Mouse (Mus musculus) adipocyte (in vitro differentiated cells): Measurements from ENCODE around the gene Dlgap1.

Source experiments
- DNase-seq: peaks from one replicate; pipeline ENCODE4 v3.0.0-alpha.2; 2016; ENCODE audit warnings: low spot score

Gene Dlgap1

DNA sequence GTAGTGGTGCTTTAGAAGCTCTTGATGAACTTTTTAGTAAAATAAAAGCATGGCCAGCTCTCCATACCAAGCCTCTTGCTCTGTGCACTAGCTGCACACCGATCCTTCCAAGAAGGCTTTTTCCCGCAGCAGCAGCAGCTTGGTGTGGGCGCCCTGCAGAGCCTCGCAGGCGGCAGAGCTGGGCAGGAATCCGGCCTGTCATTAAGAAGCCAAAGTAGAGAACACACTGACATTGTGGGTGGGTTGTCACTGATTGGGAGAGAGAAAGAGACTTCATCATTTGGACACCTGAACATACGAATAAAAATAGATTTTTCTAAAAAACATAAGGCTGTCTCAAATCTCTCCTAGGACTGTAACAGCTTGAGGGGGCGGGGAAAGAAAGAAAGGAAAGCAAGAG lies 653.6 kb downstream of the Dlgap1 start:
- no peak for DNase-seq

DNA sequence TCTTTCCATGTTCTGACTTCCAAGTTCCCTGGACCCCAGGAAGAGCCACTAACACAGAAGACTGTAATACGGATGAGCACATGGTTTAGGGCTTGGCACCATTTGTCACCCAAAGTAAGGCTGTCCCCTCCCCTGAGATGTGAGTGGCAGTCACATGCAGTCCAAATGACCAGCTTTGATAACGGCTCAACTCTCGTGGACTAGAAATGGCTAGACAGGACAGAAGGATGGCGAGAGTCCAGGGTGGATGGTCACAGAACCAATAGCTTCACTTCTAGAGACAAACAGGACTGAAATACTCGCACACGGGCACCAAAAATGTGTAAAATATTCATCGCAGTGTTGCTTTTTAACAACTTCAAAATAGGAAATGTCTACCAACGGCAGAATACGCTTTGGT lies 657.5 kb downstream of the Dlgap1 start:
- DNase-seq, result no peak

DNA sequence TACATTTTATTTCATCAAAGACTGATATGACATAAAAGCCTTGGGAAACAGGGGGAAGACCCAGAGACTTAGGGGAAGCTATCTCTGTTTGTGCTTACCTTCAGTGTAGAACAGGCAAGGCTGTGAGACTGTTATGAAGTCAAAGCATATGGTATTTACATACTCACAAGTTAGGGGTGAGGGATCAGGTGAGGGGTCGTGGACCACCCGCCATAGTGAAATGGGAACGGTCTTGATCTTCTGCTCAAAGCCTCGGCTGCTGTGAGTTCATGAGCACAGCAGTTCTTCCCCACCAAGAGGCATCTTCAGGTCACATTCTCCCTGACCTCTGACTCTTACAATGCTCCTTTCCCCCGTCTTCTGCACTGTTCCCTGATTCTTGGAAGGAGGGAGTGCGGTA lies 658.1 kb downstream of the Dlgap1 start:
- DNase-seq, result no peak

DNA sequence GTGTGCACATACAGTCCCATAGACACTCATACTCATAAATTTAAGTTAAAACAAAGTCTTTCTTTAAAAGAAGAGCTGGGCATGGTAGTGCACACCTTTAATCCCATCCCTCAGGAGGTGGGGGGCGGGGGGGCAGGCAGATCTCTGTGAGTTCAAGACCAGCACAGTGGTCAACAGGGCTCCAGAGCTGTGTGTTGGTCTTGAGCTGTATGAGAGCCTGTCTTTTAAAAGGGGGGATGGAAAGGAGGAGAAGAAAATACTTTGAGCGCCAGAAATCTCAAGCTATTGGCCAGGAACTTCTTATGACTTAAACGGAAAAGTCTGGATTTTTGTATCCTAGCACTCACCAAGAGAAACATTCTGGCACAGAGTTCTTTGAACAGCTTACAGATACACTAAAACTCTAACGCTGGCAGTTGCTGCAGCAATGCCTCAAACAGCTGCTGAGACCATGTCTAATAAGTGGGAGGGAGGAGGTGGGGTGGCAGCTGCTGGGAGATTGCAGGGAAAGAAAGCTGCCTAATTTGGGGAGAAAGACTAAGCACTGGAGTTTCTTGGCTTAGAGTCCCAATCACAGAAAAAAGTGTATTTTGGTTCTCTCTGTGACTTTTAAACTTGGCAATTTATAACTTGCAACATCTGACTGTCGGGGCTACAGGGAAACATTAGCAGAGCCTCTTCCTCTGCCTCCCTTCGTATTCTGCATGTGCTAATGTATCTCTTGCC lies 660.9 kb downstream of the Dlgap1 start:
- DNase-seq, result no peak

DNA sequence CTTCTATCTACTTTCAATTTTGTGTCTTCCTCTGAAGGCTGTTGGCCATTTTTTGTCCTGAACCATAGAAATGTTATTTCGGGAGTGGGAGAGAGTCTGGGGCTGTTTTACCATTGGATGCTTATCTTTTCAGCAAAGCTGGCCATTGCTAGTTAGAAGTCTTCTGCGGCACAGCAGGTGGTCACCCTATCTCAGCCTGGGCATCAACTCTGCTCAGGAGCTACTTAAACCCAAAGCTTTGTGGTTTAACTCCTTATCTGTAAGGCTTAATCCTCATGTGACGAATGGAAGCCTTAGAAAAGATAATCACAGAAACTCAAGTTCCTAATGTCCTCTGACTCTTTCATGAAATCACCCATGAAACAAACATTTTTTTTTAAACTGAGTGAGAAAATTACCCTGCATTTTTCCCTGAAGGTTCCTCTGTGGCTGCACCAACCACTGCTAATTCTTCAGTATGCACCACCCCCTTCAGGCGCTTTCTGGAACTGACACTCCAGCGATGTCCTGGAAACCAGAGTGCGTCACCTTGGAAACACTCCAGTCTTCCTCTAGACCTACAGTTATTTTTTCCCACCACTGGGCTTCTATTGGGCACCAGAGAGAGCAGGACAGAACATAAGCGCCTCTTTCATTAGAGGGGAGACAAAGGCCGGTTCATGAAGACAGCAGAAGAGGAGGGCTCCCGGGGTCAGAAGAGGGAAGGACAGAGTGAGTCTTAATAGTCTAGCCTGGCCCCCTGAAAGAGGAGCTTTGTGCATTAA lies 664.5 kb downstream of the Dlgap1 start:
- peak; percentile 49 for DNase-seq

DNA sequence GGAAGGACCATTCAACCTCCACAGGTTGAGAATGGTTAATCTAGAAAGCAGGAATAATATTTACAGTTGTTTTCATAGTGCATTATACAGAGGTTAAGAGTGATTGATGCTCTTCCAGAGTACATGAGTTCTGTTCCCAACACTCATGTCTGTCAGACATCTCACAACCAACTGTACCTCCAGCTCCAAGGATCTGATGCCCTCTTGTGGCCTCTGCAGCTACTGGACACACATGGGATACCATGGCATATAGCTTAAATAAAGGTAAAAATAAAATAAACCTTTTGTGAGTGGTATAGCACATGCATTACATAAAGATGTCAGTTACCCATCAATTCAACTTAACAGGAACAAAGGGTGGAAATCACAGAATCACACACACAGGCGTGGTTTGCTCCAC lies 674.3 kb downstream of the Dlgap1 start:
- no peak for DNase-seq

DNA sequence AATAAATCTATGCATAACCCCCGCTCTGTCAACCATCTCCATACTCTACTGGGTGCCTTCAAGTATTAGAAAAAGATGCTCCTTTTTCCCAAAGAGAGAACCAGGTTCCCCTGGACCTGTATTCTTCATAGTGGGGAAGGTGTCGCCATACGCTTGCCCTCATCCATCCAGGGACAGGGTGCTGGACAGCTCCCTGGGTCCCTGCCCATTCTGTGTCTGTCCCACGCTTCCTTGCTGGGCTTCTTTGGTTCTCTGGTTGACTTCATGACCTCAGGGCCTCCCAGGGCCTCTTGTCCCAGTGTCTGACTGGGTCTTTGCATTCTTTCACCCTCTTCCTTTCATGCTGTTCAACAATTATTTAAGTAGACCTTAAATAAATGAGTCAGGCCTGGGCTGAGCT lies 677.8 kb downstream of the Dlgap1 start:
- DNase-seq, result no peak

DNA sequence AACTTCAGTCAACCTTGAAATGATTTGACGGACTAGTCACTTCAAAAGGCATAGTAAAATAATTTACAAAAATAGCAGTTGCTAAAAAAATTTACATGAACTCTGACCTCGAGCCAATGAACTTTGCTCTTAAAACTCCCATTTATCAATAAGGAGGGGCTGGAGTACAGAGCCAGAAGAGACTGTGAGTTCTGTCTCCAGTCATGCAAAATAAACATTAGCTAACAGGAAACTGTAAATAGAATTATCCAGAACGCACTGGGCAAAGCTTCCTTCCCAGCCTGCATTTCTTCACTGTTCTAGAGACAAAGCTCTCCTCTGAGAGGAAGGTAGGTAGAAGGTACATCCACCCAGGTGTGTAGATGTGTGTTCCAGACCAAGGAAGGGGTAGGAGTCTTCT lies 692.5 kb downstream of the Dlgap1 start:
- DNase-seq, result no peak

DNA sequence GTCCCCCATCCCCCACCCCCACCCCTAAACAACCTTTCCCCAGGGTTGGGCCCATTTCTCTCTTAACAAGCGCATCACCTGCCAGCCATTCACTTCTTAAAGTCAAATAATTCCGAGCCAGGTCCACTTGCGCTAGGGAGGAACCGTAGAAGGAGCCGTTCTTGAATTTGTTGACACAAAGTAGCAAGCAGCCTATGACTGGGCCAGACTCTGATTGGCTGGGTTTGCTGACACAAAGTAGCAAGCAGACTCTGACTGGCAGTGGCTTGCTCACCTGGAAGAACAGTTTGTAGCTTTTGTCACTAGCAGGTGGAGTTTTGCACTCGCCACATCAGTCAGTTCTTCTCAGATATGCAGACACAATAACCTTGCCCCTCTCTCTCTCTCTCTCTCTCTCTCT lies 695.1 kb downstream of the Dlgap1 start:
- no peak for DNase-seq

DNA sequence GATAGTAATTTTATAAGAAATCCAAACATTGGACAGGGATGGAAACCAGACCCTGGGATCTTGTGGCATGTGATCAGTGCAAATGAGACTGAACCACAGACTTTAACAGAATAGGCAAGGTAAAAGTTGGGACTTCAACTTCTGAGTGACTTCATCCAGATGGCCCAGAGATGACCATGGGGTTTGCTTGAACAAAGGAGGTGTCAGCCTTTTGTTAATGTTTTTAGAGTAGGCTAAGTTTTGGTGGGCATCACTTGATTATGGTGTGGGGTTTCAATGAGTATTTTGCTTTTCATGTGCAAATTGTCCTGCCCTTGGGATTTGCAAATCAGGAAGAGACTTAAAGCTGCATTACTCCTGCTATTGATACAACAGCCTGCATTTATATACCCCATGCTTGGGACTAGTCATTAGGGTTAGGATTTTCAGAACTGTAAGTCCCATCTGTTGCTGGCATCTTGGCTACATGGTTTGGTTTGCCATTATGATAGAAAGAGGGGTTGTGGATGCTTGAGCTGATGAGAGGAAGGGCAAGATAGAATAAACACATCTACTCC lies 695.7 kb downstream of the Dlgap1 start:
- no peak for DNase-seq

DNA sequence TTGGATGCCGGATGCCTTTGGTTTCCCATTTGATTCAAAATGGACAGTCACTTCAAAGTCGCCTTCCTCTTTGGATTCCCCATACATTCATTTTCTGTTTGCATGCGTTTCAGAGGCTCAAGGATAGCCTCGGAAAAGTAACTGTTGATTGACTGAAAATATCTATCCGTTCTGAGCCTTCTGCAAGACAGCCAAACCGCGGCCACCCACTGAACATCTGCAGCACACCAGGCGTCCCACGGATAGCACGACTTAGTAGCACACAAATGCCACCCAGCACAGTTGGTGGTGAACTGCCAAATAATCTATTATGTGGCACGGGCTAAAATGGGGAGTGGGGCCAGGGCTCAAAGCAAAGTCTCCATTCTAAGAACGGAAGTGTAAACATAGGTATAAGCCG lies 705.1 kb downstream of the Dlgap1 start:
- no peak for DNase-seq

DNA sequence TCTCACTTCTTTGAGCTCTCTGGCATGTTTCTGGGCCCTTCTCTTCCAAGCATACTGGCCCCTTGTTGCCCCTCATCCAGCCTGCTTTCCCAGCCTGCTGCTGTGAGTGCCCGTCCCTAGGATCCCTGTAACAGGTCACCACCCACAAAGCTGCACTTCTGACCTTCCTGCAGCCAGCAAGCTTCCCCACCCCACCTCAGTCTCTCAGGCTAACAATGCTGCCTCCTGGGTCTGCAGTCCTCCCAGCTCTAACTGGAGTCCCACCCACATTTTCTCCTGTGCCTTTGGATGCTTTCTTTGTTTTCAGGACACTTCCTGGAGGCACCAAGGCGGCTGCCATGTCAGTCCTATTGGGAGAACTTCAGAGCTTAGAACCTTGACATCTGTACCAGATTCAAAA lies 707.6 kb downstream of the Dlgap1 start:
- DNase-seq, result no peak

DNA sequence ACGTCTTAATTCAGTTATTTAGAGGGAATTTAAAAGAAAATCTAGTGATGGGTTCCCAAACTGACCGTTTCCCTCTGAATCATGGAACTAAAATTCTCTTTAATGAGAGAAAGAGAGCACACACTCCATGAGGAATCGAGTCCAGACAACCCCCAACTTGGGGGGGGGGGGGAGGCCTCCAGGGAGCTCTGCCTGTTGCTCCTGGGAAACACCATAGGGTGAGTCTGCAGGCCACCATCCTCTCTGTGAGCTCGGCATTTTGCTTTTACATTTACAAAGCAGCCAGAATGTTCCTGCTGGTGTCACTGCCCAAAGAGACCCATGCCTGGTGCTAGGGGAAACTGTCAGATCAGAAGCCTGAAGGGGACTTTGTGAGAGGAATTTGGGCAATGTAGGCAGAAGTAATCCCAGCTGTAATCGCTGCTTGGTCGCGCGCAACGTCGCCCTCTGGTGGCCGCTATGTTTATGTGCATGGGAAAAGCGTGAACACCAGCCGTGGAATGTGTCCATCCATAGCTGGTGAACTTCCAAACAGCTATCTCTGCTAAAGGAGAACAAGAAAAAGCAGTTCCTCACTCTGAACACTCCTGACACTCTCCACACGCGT lies 714.8 kb downstream of the Dlgap1 start:
- DNase-seq, result peak; percentile 78

DNA sequence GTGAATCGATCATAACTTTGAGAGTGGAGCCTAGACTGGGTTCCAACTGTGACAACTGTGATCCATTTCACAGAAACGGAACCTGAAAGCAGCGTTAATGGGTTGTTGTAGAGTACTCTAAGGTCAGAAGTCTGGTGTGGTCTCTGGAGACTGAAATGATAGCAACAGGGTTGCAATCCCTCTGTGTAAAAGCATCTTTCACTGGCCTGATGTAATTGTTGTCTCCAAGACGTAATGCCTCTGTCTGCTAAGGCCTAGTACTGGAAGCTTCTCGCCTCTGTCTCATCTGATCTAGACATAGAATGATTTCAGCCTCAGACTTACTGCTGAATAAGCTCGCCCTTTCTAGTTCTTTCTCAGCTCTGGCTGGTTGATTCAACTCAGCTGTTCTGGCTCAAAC lies 721.3 kb downstream of the Dlgap1 start:
- no peak for DNase-seq

DNA sequence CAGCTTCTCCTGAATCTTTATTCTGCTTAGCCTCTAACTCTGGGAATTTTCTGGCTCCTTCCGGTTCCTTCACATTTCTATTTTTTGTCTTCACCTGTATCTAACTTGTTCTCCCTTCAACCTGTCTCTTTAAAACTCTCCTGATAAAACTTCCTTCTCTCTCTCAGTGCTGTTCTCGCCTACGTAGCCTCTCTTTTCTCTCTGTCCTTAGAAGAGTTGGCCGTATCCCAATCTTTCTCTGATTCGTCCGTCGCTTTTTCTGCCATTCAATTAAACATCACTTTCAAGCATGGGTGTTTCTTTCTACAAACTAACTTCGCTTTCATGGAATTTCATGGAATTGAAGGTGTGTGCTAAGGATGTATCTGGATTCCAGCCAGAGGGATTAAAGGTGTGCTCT lies 721.7 kb downstream of the Dlgap1 start:
- DNase-seq, result no peak

DNA sequence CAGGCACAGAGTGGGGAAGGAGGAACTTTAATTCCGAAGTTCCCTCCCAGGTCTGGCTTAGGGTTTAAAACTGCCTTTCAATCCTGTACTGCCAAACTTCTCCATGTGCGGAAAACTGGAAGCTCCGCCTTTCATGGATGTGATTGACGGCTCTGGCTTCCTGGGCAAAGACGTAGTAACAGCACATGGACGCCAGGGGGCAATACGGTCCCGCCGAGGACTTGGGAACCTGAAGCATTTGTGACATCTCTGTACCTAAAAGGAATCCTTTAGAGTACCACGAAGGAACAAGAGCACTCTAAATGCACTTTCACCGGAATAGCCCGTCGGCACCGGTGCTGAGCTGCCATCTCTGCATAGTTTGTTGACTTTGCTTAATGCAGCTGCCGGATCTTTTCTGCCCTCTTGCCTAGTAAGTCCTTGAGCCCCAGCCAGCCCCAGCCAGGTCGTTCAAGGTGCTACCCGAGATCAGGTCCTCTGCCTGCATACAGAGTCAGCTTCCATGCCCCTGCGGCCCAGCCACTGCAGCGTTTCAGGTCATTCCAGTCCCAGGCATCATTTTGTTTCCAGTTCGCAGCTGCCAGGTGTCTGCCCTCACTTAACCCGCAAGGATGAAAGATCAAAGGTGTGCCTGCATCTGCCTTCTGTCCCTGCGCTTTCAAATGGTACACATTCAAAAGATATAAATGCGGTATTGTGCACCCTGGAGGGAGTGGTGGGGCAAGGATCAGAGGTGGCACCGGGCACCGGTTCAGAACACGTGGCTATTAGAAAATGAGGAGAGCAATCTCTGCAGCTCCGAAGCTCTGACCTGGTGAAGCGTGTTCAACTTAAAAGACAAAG lies 738.3 kb downstream of the Dlgap1 start:
- DNase-seq, result peak; percentile 59

DNA sequence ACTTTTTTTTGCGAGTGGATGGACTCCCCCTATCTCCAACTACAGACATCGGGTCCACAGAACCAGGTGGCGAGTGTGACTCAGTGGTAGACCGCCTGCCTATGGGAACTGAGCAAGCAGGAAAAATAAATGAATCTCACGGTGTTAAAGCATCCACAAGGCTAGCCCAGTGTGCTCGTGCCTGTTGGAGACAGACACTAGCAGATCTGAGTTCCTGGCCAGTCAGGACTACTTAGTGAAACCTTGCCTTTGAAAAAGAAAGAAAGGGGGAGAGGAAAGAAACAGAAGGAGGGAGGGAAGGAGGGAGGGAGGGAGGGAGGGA lies 738.9 kb downstream of the Dlgap1 start:
- no peak for DNase-seq

DNA sequence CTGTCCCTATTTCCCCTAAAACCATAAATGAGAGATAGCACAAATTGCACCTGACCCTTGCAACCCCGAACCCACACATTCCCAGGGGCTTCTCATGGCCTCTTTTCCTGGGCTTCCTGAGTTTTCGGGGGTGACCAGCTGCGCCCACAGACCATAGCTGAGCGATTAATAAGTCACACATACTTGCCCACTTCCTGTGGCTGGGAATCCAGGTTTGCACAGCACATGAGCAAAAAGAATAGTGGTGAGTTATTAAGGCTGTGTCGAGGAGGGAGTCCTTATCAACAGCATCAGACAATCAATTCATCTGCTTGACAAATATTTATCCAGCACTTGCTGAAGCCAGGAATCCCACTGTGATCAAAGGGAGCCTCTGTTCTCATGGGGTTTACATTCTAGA lies 740.7 kb downstream of the Dlgap1 start:
- DNase-seq, result no peak

DNA sequence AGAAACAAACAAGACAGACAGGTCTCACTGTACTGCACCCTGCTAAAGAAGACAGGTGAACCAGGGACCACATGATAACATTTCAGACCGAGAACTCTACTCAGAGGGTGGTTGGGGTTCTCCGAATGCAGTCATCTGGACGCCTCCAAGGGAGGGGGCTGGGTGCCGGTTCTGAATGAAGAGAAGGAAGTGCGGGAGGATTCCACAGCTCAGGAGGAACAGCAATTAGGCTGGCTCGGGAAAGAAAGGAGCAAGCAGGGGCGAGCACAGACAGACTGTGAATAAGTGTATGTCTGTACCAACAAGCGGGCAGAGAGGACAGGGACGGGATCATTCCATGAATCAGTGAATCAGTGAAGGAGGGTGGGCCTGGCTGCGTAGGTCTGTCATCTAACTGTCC lies 744.6 kb downstream of the Dlgap1 start:
- no peak for DNase-seq

DNA sequence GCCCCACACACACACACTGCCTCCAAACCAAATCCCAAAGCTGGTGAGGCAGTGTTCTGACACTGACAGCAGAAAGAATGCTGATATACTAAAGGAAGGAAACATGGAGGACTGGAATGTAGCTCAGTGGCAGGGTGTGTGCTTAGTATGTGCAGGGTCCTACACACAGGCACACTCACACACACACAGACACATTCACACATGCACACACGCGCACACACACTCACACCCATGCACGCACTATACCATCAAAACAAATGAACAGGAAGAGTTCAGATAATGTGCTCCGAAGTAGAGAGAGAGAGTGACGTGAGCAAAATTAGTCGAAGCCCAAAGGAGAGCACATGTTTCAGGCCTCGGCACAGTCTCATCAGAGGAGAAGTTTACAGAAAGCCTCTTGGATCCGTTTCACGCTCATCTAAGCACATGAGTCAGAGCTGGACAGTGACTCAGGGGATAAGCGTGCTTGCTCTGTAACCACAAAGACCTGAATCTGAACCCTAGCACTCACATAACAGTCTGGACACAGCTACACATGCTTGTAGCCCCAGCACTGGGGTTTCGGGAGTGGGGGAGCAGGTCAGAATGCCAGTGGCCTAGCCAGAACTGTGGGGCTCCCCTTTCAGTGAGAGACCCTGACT lies 750.9 kb downstream of the Dlgap1 start:
- DNase-seq, result peak; percentile 82

DNA sequence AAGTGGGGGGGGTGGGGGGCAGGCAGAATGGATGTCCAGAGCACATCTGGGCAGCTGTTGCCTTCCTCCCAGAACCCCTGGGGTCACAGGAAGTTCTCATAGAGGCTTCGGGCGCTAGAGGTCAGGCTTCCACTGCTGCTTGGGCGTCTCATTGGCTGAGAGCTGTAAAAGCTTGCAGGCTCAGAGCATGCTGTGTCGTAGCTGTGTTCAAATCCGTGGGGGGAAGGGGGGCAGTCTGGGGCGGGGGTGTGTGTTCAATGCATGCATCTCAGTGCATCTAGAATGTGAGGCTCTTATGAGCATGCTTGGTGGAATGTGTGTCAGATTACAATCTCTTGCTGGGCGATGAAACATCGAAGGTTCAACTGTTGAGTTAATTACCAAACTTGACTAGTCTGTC lies 751.9 kb downstream of the Dlgap1 start:
- DNase-seq, result peak; percentile 61

DNA sequence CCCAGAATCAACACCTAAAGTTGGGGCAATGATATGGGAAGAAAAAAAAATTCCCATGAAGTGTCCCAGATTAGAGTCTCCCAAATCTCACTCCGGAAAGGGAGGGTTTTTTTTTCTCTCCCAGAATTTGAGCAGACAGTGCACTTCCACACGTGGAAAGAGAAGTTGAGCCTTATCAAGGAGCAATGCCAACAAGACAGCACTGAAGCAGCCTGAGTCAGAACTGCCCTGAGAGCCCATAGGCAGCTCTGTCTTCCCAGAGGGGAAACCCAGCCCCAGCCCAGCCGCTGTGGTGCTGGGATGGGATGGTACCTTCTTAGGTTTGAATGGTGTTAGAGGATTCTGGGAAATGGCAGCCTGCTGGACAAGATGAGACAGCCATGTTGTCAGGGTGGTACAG lies 753.3 kb downstream of the Dlgap1 start:
- DNase-seq, result no peak
